Mouse (Mus musculus): ENCODE data around the gene Ppat.
"Not testable (repeated sequence)": the region's sequence is repeated elsewhere in the genome, so short reads cannot be mapped to it uniquely, and the experiment has no call there.

Gene Ppat

GRCm38 (mm10) chr5:76947758-76948157 is 3.6 kb downstream of the Ppat start:
- in situ Hi-C loops (cut with MboI): no loop called here

DNA sequence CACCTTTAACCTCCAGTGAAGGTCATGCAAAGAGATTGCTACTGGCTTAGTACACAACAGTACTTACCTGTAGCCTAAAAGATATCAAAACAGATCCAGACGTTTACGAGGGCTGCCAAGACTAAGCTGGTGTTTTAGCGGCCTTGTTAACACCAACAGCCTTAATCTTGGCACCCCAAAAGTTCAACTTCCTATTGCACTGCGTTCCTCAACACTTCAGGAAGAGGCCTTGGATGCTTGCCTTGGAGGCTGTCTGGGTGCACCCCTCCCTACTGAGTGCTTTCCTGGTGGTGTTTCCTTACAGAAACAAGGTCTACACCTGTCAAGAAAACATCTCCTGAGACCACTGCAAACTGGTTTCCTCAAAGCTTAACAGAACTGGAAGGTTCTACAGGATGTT is 4.2 kb downstream of the Ppat start:
- in situ Hi-C loops (cut with MboI): no loop called here

DNA sequence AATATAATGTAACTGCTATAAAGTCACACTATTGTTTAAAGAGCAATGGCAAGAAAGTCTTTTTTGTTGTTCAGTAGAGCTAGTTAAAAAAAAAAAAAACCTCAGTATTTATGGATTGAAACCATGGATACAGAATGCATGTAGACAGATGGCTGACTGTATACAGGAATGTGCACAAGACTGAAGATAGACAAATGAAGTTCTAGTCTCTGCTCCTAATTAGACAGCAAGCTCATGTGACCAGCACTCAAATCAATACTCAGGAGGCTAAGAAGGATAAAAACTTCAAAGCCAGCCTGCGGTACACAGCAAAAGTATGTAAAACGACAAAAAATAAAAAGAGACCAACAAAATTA is 5.7 kb downstream of the Ppat start:
- in situ Hi-C loops (cut with MboI): no loop called here

DNA sequence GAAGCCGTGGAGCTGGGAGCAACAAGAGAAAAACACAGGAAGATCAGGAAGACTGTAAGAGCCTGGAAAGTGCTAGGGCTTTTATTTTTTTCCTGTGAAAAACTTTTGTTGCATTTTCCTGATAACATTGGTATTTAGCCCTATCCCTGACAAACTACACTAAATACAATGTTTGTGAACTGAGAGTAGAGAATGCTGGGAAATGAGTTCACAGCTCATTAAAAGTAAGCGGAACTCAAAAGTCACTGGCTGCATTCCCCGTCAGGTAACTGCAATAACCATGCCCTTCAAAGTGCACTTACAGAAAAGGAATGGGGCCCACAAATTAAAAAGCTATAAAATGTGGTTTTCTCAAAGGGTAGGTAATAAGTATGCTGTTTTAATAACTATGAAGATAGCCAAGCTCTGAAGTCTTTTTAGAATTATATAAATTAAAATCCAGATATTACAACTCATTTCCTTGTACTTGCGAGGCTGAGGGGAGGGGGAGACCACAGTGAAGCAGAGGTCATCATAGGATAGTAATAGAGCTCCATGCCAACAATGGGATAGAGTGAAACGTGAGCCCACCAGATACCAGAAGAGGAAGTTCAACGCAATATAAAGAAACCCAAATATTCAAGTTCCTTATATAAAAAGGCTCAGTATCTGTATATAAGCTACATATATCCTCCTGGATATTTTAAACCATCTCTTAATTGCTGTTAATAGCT is 6.3 kb downstream of the Ppat start:
- in situ Hi-C loops (cut with MboI): no loop called here

GRCm38 (mm10) chr5:76942505-76942904 is 8.9 kb downstream of the Ppat start:
- in situ Hi-C loops (cut with MboI): no loop called here

DNA sequence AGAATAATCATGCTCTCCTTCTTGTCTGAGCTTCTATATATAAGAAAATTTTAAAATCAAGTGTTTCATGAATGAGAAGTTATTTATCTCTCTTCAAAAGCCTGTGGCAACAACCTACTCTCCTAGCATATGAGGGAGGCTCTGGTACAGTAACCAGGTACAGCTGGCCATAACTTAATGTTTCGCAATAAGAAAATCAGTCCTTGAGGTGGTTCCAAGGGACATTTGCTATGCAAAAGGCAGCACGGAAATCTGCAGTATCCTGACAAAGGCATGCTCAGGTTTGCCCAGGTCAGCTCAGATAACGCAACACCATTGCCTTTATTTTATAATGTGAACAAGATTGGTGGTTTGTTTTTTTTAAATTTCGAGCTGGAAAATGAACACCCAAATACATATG is 9.4 kb downstream of the Ppat start:
- in situ Hi-C loops (cut with MboI): no loop called here

DNA sequence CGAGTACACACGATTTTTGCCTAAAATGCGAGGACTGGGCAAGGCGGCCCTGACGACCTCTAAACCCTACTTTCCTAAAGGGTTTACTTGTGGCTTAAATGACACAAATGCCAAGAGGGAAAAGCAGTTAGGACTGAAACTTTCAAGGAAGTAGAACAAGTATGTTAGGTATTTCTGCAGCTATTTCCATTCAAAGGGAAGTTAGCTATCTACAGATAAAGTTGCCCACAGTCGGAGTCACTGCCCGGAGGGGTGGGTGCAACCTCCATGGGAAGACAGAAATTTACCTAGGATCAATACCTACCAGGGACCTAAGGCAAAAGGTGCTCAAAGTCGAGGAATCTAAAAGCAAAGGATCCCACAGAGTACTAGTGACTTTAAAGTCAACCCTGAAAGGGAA is 11.7 kb downstream of the Ppat start:
- in situ Hi-C loops (cut with MboI): no loop called here

GRCm38 (mm10) chr5:76929180-76929877 is 22.0 kb downstream of the Ppat start:
- in situ Hi-C loops (cut with MboI): no loop called here

- in situ Hi-C loops (cut with MboI): no loop called here
Measured at GRCm38 (mm10) chr5:76928124-76928832, 23.1 kb downstream of the Ppat start.

GRCm38 (mm10) chr5:76924296-76924695 is 27.1 kb downstream of the Ppat start:
- in situ Hi-C loops (cut with MboI): no loop called here

DNA sequence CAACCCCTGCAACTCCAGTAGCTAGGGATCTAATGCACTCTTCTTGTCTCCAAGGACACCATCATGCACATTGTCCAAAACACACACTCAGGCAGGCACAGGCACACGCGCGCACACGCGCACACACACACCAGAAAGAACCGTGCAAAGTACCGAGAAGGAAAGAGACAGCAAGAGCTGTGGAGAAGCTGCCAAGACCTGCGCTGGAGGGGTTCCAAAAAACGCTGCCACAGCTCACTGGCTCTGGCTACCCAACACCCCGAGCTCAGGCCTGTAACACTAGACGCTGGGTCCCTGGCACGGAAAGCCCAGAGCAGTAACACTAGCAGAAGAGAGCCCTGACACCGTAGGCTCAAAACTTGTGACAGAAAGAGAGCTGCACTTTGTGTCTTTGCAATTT is 27.9 kb downstream of the Ppat start:
- in situ Hi-C loops (cut with MboI): no loop called here

DNA sequence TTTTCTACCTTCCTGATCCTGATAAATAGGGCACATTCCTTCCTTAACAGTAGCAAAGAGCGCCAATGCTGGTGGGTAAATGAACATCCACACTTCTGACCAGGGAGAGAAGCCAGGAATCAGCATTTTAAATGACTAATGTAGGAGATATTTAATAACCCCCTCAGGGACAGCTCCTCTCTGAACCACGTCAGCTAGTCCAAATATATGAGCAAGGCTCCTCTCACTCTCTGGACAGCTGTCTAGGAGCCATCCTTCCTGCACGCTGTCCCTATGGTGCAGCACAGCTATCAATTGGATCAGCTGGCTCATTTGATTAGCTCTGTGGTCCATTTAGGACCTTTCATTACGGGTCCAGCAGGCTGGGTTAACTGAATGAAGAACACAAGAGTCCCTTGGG is 28.5 kb downstream of the Ppat start:
- in situ Hi-C loops (cut with MboI): no loop called here

DNA sequence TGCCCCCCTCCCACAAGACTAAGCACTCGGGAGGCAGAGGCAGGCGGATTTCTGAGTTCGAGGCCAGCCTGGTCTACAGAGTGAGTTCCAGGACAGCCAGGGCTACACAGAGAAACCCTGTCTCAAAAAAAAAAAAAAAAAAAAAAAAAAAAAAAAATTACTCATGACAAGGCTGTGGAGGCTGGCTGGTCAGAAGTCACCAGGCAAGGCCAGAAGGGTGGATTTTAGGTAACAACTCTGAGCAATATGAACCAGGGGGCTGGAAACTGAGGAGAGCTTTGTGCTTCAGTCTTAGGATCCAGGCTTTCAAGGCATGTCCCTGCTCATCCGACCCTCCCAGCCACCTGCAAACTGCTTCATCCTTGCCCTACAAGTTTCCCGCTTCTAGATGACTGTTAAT is 38.9 kb downstream of the Ppat start:
- in situ Hi-C loops (cut with MboI): not testable (repeated sequence)

DNA sequence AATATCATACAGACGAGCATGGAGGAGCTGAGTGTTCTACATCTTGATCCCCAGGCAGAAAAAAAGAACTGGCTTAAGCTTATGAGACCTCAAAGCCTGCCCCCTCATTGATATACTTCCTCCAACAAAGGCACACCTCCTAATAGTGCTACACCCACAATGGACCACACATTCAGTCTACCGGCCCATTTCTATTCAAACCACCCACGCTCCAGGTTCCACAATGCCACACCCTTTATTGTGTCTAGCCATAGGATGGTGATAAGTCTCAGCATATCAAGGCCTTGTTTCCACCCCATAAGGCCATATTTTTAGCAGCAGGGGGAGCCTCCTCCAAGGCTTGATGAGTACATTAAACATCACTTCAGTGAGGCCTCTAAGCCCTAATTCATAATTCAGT is 40.6 kb downstream of the Ppat start:
- in situ Hi-C loops (cut with MboI): no loop called here

DNA sequence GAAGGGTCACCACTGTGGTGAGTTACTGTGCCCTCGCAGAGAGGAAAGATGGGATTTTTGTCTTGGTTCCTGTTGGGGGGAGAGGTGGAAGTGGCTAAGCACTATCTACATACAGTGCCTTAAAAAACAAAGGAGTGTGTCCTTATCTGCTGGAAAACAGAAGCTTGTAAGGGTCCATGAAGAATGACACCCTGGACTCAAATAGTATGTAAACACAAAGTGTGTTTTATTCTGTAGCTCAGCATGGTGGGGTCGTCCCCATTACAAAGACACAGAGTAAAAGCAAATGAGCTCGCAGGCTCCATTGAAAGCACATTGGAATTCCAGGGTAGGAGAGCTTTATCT is 45.3 kb downstream of the Ppat start:
- in situ Hi-C loops (cut with MboI): loop anchor here (10.0 kb wide), 1 partner anchor 59 kb away; no protein-coding TSS in a partner anchor

GRCm38 (mm10) chr5:76905405-76906154 is 45.8 kb downstream of the Ppat start, which contains the start of gene Aasdh:
Aasdh (minus strand) TSS chr5:76905514.
- in situ Hi-C loops (cut with MboI): loop anchor here (10.0 kb wide), 1 partner anchor 59 kb away; no protein-coding TSS in a partner anchor

GRCm38 (mm10) chr5:76904713-76905404 is 46.5 kb downstream of the Ppat start:
- in situ Hi-C loops (cut with MboI): loop anchor here (10.0 kb wide), 1 partner anchor 60 kb away; no protein-coding TSS in a partner anchor

- in situ Hi-C loops (cut with MboI): loop anchor here (10.0 kb wide), 1 partner anchor 63 kb away; no protein-coding TSS in a partner anchor
Measured at GRCm38 (mm10) chr5:76902131-76902530, 49.2 kb downstream of the Ppat start.

GRCm38 (mm10) chr5:76893084-76893483 is 58.3 kb downstream of the Ppat start:
- in situ Hi-C loops (cut with MboI): no loop called here

GRCm38 (mm10) chr5:76892608-76893007 is 58.8 kb downstream of the Ppat start:
- in situ Hi-C loops (cut with MboI): no loop called here

- in situ Hi-C loops (cut with MboI): no loop called here
Measured at GRCm38 (mm10) chr5:76887011-76887410, 64.4 kb downstream of the Ppat start.

All from mature B cell (primary cell).